Mouse (Mus musculus) erythroblast, adult 5-6 weeks (primary cell): ENCODE measurements around the gene Calcoco2. TPM values are rescaled to one million over a fixed set of nuclear protein-coding genes. Genes with fewer than 3 reads are reported as not detected.
"Not testable (repeated sequence)": the region's sequence is repeated elsewhere in the genome, so short reads cannot be mapped to it uniquely, and the experiment has no call there.

ENCODE experiments used
- ATAC-seq: replicated peaks from 2 replicates; pipeline ENCODE4 v1.8.0; 2016; ENCODE audit warnings: moderate number of reproducible peaks, mild to moderate bottlenecking, moderate TSS enrichment, inconsistent platforms; ENCODE audit not compliant: poor library complexity, low FRiP score, severe bottlenecking
- total RNA-seq, 2 experiments: library from RNA; stranded (forward) in 1 of 2; stranded (reverse) in 1 of 2; fragments of 150-400 nt in 1 of 2; fragments of 200-764, 138-1000 nt in 1 of 2; gene quantifications; 2 replicates each; pipeline versions ENCODE4 v1.2.3 to v1.2.4; 2015 to 2017; ENCODE audit warnings: low replicate concordance in 2 of 2

Gene Calcoco2
- total RNA-seq (2015; ENCODE audit: low replicate concordance) (not detected in 2 replicates), total RNA-seq (2017; ENCODE audit: low replicate concordance) (0.17 TPM in 1 of 2 replicates, not detected in the other)

- ATAC-seq = no peak
These were observed at the start of gene Calcoco2 for GRCm38 (mm10) chr11:96111751-96112150. Gene Calcoco2, minus strand, starts transcription at chr11:96111964.

- ATAC-seq = no peak
These were observed 35.7 kb upstream of the Calcoco2 start for GRCm38 (mm10) chr11:96147471-96147870.

GRCm38 (mm10) chr11:96145622-96146270 is 34.0 kb upstream of the Calcoco2 start:
- no peak for ATAC-seq

GRCm38 (mm10) chr11:96143766-96144165 is 32.0 kb upstream of the Calcoco2 start:
- no peak for ATAC-seq

GRCm38 (mm10) chr11:96140726-96141175 is 29.0 kb upstream of the Calcoco2 start:
- no peak for ATAC-seq

GRCm38 (mm10) chr11:96135847-96136246 is 24.1 kb upstream of the Calcoco2 start:
- ATAC-seq = no peak

- no peak; the same call in 1 of the 2 replicates for ATAC-seq
These were observed 21.6 kb upstream of the Calcoco2 start, which contains the start of gene Ttll6 for GRCm38 (mm10) chr11:96133239-96133865. Gene Ttll6, plus strand, starts transcription at chr11:96133786.

- no peak for ATAC-seq
These were observed 18.8 kb upstream of the Calcoco2 start for GRCm38 (mm10) chr11:96130606-96131005.

GRCm38 (mm10) chr11:96124052-96124914 is 12.5 kb upstream of the Calcoco2 start:
- ATAC-seq = no peak

- ATAC-seq = not testable (repeated sequence)
These were observed 11.0 kb upstream of the Calcoco2 start for GRCm38 (mm10) chr11:96122806-96123205.

GRCm38 (mm10) chr11:96119401-96119800 is 7.6 kb upstream of the Calcoco2 start:
- no peak for ATAC-seq

- ATAC-seq = not testable (repeated sequence)
These were observed 5.2 kb upstream of the Calcoco2 start for GRCm38 (mm10) chr11:96116925-96117324.

- ATAC-seq = no peak
These were observed 4.4 kb upstream of the Calcoco2 start for GRCm38 (mm10) chr11:96116116-96116515.

GRCm38 (mm10) chr11:96115416-96115815 is 3.7 kb upstream of the Calcoco2 start:
- no peak for ATAC-seq

GRCm38 (mm10) chr11:96114077-96114476 is 2.3 kb upstream of the Calcoco2 start:
- ATAC-seq = no peak

- ATAC-seq = not testable (repeated sequence)
These were observed 814 bp downstream of the Calcoco2 start for GRCm38 (mm10) chr11:96110950-96111349.

GRCm38 (mm10) chr11:96108376-96108775 is 3.4 kb downstream of the Calcoco2 start:
- no peak for ATAC-seq

- peak; percentile 82 for ATAC-seq
These were observed 18.4 kb downstream of the Calcoco2 start for GRCm38 (mm10) chr11:96093361-96093760.

- no peak; the same call in 1 of the 2 replicates for ATAC-seq
These were observed 19.0 kb downstream of the Calcoco2 start for GRCm38 (mm10) chr11:96092674-96093291.

GRCm38 (mm10) chr11:96091073-96091472 is 20.7 kb downstream of the Calcoco2 start:
- no peak for ATAC-seq
